Mouse (Mus musculus) midbrain, embryonic 14.5 days (tissue): ENCODE data around the gene Fsd2. TPM values are rescaled to one million over a fixed set of nuclear protein-coding genes. Genes with fewer than 3 reads are reported as not detected.

ENCODE experiments used
- ATAC-seq: fragments of 200-750 bp; cut with Nextera tagmentation; 2 replicates; pipeline ENCODE4 v1.8.0; 2017; ENCODE audit warnings: moderate number of reproducible peaks, moderate library complexity; ENCODE audit not compliant: low FRiP score, low TSS enrichment
- DNase-seq: peaks from one replicate; pipeline ENCODE4 v3.0.0-alpha.2; 2015
- H3K27ac ChIP-seq: fragments of 300-500 bp; sonication (generic); replicated peaks from 2 replicates; pipeline ENCODE4 v1.5.1; 2014; ENCODE audit warnings: mild to moderate bottlenecking, low read depth, low read length, moderate library complexity
- H3K27me3 ChIP-seq: fragments of 300-500 bp; sonication (generic); 2 replicates; pipeline ENCODE4 v1.6.1; 2014; ENCODE audit warnings: low read length, control low read depth, mixed read lengths; ENCODE audit not compliant: control insufficient read depth, insufficient read depth
- H3K36me3 ChIP-seq: fragments of 300-500 bp; sonication (generic); 2 replicates; pipeline ENCODE4 v1.6.1; 2014; ENCODE audit warnings: low read length, control low read depth; ENCODE audit not compliant: control insufficient read depth, insufficient read depth
- H3K4me1 ChIP-seq: fragments of 300-500 bp; sonication (generic); 2 replicates; pipeline ENCODE4 v1.6.1; 2014; ENCODE audit warnings: mild to moderate bottlenecking, antibody characterized with exemption, low read length, control low read depth; ENCODE audit not compliant: control insufficient read depth, insufficient read depth
- H3K4me2 ChIP-seq: fragments of 300-500 bp; sonication (generic); 2 replicates; pipeline ENCODE4 v1.6.1; 2014; ENCODE audit warnings: mild to moderate bottlenecking, low read length, moderate library complexity
- H3K4me3 ChIP-seq: fragments of 300-500 bp; sonication (generic); replicated peaks from 2 replicates; pipeline ENCODE4 v1.5.1; 2014; ENCODE audit warnings: low read depth, low read length
- H3K9ac ChIP-seq: fragments of 300-500 bp; sonication (generic); replicated peaks from 2 replicates; pipeline ENCODE4 v1.6.1; 2014; ENCODE audit warnings: mild to moderate bottlenecking, low read length, moderate library complexity
- H3K9me3 ChIP-seq: fragments of 300-500 bp; sonication (generic); 2 replicates; pipeline ENCODE4 v1.6.1; 2016; ENCODE audit warnings: low read length, control low read depth, mixed read lengths; ENCODE audit not compliant: control insufficient read depth
- WGBS: fragments of 180-500 bp; shearing (Covaris S2); extraction: QIAGEN DNeasy Blood & Tissue Kit; methylation state at CpG from one replicate; pipeline ENCODE4 v1.1.7; 2014; 5-methylcytosine and 5-hydroxymethylcytosine counted together
- polyA plus RNA-seq: library from polyadenylated mRNA; unstranded; fragments of >200 nt; fragmentation: Nextera tagmentation; extraction: Ambion mirVana; gene quantifications from 2 replicates; pipeline ENCODE4 v1.2.1, GENCODE M21; 2014

Fsd2 gene
- polyA plus RNA-seq, 1 experiment from 2014 or later: 0.20 TPM

DNA sequence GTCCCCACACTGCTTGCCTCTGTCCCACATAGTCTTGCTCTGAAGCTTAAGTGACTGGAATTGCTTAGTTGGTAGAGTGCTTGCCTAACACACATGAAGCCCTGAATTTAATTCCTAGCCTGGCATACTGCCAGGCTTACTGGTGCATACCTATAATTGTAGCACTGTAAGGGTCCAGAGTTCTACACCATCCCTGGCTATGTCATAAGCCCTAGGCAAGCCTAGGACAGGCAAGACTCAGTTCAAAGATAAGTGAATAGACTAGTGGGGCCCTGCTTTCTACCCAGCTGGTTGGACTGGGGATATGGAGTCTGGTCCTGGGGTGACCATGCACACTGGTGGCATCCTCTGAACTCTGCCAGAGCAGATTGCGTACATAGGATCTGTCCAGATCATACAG, 30.9 kb upstream of the Fsd2 start:
- H3K9me3 ChIP-seq: no peaks in the 10 kb centered on the region
- ATAC-seq: no peak

GRCm38 (mm10) chr7:81596086-81596485, 29.3 kb upstream of the Fsd2 start:
- Histone ChIP-seq H3K27me3 (no peaks in the 10 kb centered on the region), H3K27ac (no peak overlapping the region), H3K4me1 (no peaks in the 10 kb centered on the region), H3K9ac (no peak overlapping the region), H3K36me3 (peaks cover 76% of the 10 kb centered on the region), H3K9me3 (no peaks in the 10 kb centered on the region), H3K4me3 (no peak overlapping the region), H3K4me2 (no peak overlapping the region)
- ATAC-seq (no peak), DNase-seq (no peak)
- WGBS: 91% methylated on average over 6 of the region's 6 CpGs

More for the DNA sequence above, 30.9 kb upstream of the Fsd2 start:
- H3K4me1 ChIP-seq: no peaks in the 10 kb centered on the region
- WGBS: 100% methylated on average over 1 of the region's 1 CpGs
- no peak for DNase-seq
- no peak overlapping the region for H3K4me3 ChIP-seq
- H3K4me2 ChIP-seq: no peak overlapping the region
- peaks cover 62% of the 10 kb centered on the region for H3K36me3 ChIP-seq
- H3K27ac ChIP-seq: no peak overlapping the region
- H3K9ac ChIP-seq: no peak overlapping the region
- H3K27me3 ChIP-seq: no peaks in the 10 kb centered on the region

GRCm38 (mm10) chr7:81595056-81595455, 28.3 kb upstream of the Fsd2 start:
- Histone ChIP-seq H3K9me3 (no peaks in the 10 kb centered on the region), H3K27me3 (no peaks in the 10 kb centered on the region), H3K27ac (no peak overlapping the region), H3K4me3 (no peak overlapping the region), H3K4me1 (no peaks in the 10 kb centered on the region), H3K9ac (no peak overlapping the region), H3K36me3 (peaks cover 84% of the 10 kb centered on the region), H3K4me2 (no peak overlapping the region)
- WGBS: 91% methylated on average over 5 of the region's 5 CpGs
- no peak for DNase-seq
- no peak for ATAC-seq

DNA sequence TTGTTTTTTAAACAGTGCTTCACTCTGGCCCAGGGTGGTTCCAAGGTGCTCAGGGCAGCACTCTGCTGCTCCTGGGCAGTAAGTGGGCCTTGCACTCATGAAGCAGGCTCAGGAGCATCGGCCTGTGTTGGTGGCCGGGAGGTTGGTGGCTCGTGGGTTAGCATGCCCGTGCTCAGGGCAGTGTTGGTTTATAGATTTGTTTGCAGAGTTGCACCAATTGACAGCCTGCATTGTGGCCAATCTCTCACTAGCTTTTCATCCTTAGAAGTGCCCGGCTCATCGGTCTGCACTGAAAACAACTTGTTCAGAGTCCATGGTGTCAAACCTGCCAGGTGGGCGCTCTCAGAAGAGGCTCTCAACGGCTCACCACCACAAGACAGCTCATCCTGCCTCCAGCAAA, 26.6 kb upstream of the Fsd2 start:
- ATAC-seq (no peak), DNase-seq (no peak)
- Histone ChIP-seq H3K27ac (no peak overlapping the region), H3K36me3 (peaks cover 83% of the 10 kb centered on the region), H3K9ac (no peak overlapping the region), H3K4me1 (no peaks in the 10 kb centered on the region), H3K27me3 (no peaks in the 10 kb centered on the region), H3K4me3 (no peak overlapping the region), H3K9me3 (no peaks in the 10 kb centered on the region), H3K4me2 (no peak overlapping the region)
- 93% methylated on average over 8 of the region's 8 CpGs for WGBS

GRCm38 (mm10) chr7:81592686-81593085, 25.9 kb upstream of the Fsd2 start:
- ATAC-seq (no peak), DNase-seq (no peak)
- WGBS: 87% methylated on average over 9 of the region's 9 CpGs
- Histone ChIP-seq H3K9me3 (no peaks in the 10 kb centered on the region), H3K4me2 (no peak overlapping the region), H3K4me1 (no peaks in the 10 kb centered on the region), H3K36me3 (peaks cover 77% of the 10 kb centered on the region), H3K4me3 (no peak overlapping the region), H3K27me3 (no peaks in the 10 kb centered on the region), H3K9ac (no peak overlapping the region), H3K27ac (no peak overlapping the region)

DNA sequence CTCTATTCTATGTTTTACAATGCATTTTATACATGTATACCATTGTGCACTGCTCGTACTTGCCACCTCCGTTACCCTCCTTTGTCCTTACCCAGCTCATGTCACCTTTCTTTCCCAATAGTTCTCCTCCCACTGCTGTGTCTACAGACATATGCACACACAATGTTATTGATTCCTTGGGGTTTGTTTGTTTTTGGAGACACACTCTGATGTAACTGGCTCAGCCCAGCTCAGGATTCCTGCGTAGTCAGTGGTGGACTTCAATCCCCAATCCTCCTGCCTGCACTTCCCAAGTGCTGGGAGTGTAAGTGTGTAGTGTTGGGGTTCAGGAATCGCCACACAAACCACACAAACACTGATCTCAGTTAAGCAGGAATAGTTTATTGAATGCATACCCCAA, 20.5 kb upstream of the Fsd2 start:
- DNase-seq: no peak
- H3K9ac ChIP-seq: no peak overlapping the region
- no peak overlapping the region for H3K27ac ChIP-seq
- peaks cover 53% of the 10 kb centered on the region for H3K36me3 ChIP-seq
- ATAC-seq: no peak
- no peaks in the 10 kb centered on the region for H3K9me3 ChIP-seq
- WGBS: 86% methylated on average over 4 of the region's 4 CpGs
- H3K4me3 ChIP-seq: no peak overlapping the region
- no peak overlapping the region for H3K4me2 ChIP-seq
- no peaks in the 10 kb centered on the region for H3K4me1 ChIP-seq
- H3K27me3 ChIP-seq: no peaks in the 10 kb centered on the region

DNA sequence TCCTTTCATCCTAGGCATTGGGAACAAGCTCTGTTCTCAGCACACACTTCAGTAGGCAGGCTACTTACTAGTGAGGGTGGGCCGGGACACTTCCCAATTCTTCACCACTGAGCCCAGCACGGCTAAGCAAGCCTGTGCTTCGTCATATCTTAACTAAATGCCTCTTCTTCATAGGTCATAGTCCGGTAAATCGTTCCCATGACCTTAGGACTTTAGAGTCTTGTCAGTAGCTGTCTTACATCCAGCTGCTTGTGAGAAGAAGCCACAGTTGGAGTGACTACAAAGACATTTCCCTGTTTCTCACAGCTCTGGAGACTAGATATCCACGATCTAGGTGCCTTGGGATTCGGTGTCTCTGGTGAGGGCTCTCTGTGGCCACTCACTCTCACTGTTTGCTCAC, 18.6 kb upstream of the Fsd2 start:
- Histone ChIP-seq H3K36me3 (peaks cover 37% of the 10 kb centered on the region), H3K4me3 (no peak overlapping the region), H3K27ac (no peak overlapping the region), H3K9ac (no peak overlapping the region), H3K4me2 (no peak overlapping the region), H3K27me3 (no peaks in the 10 kb centered on the region), H3K9me3 (no peaks in the 10 kb centered on the region), H3K4me1 (no peaks in the 10 kb centered on the region)
- DNase-seq (no peak), ATAC-seq (no peak)
- 91% methylated on average over 7 of the region's 7 CpGs for WGBS

DNA sequence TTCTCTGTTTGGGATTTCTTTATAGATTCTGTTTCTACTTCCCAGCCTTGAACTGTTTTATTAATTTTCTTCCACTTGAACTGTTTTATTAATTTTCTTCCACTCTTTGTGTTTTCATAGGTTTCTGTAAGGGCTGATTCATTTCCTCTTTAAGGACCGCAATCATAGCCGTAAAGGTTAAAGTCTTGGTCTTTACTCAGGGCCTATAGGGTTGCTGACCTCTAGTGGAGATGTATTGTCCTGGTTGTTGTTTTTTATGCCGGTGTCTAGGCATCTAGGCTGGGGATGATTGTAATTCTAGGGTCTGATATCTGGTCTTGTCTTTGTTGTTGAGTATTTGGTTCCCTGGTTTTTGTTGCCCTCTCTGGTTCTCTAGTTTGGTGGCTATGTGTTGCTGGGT, 16.8 kb upstream of the Fsd2 start:
- no peak overlapping the region for H3K4me3 ChIP-seq
- no peaks in the 10 kb centered on the region for H3K9me3 ChIP-seq
- no peak overlapping the region for H3K27ac ChIP-seq
- WGBS: 71% methylated on average over 3 of the region's 3 CpGs
- no peaks in the 10 kb centered on the region for H3K27me3 ChIP-seq
- H3K9ac ChIP-seq: no peak overlapping the region
- peaks cover 41% of the 10 kb centered on the region for H3K36me3 ChIP-seq
- no peak overlapping the region for H3K4me2 ChIP-seq
- DNase-seq (no peak), ATAC-seq (no peak)
- no peaks in the 10 kb centered on the region for H3K4me1 ChIP-seq

DNA sequence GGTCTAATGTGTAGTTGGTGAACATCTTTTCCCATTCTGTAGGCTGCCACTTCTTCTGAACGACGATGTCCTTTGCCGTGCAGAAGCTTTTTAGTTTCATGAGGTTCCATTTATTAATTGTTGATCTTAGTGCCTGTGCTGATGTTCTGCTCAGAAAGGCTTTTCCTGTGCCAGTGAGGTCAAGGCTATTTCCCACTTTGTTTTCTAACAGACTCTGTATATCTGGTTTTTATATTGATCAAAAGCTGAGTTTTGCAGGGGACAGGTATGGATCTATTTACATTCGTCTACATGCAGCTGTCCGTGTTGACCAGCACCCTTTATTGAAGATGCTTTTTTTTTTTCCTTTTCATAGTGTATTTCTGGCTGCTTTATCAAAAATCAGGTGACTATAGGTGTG, 12.6 kb upstream of the Fsd2 start:
- Histone ChIP-seq H3K4me2 (no peak overlapping the region), H3K4me3 (no peak overlapping the region), H3K9ac (no peak overlapping the region), H3K4me1 (no peaks in the 10 kb centered on the region), H3K27ac (no peak overlapping the region), H3K27me3 (no peaks in the 10 kb centered on the region), H3K9me3 (no peaks in the 10 kb centered on the region), H3K36me3 (peaks cover 32% of the 10 kb centered on the region)
- no peak for ATAC-seq
- no peak for DNase-seq
- WGBS: 96% methylated on average over 5 of the region's 5 CpGs
